ENCODE assay signal across 9 mouse cellular contexts in genomic region chr12:73324742-73325141, GRCm38 (mm10). TPM values are rescaled to one million over a fixed set of nuclear protein-coding genes. Genes with fewer than 3 reads are reported as not detected.
DNase-seq lines count a peak whose midpoint lies in the region; ATAC-seq and TF ChIP-seq lines count a peak whose summit lies in the region.
"Had no signal": no experiment of that assay in that cellular context is flagged by ENCODE, and none has a peak within 500 bp of the region (broad histone marks: within the 10 kb centered on the region; RNA-seq: fewer than 3 reads in every experiment).

No protein-coding gene starts in this region.

- peak; percentile 35 to 74 for DNase-seq in adrenal gland, adult (ENCODE audit: inconsistent age in 2 of 2, low spot score in 1 of 2)
- no peak for DNase-seq in adrenal gland, adult 18-20 months (ENCODE audit: low spot score in 2 of 2)
- peak; percentile 23 for DNase-seq in midbrain, postnatal 0 days (ENCODE audit: low spot score)
- no peak for DNase-seq in layer of hippocampus, adult 9-10 months (ENCODE audit: low spot score)

- no peak for TF ChIP-seq POLR2A in myocyte (IDR thresholded peaks at IDR 0.05; ENCODE audit: insufficient read length, low read depth)

- H3K4me3 ChIP-seq in midbrain, postnatal 0 days (ENCODE audit: low read depth, low read length), result no peak overlapping the region
- no peak overlapping the region for H3K4me3 ChIP-seq in midbrain, embryonic 15.5 days
- no peak overlapping the region for H3K4me3 ChIP-seq in heart, embryonic 13.5 days
- no peak overlapping the region for H3K4me3 ChIP-seq in myocyte
- H3K4me3 ChIP-seq: midbrain, embryonic 12.5 days had no signal

- H3K36me3 ChIP-seq in midbrain, postnatal 0 days (ENCODE audit: insufficient read depth, low read length), result no peaks in the 10 kb centered on the region
- no peaks in the 10 kb centered on the region for H3K36me3 ChIP-seq in midbrain, embryonic 15.5 days (replicated peaks)
- no peaks in the 10 kb centered on the region for H3K36me3 ChIP-seq in heart, embryonic 13.5 days
- H3K36me3 ChIP-seq in myocyte (ENCODE audit: control insufficient read depth, insufficient read depth), result no peaks in the 10 kb centered on the region
- H3K36me3 ChIP-seq: midbrain, embryonic 12.5 days had no signal

- no peak overlapping the region for H3K4me2 ChIP-seq in midbrain, postnatal 0 days (ENCODE audit: low read depth, low read length, poor library complexity, severe bottlenecking)
- no peak overlapping the region for H3K4me2 ChIP-seq in midbrain, embryonic 15.5 days
- H3K4me2 ChIP-seq in heart, embryonic 13.5 days, result no peak overlapping the region
- H3K4me2 ChIP-seq in myocyte (ENCODE audit: low read depth), result peak overlapping the region; percentile 78
- H3K4me2 ChIP-seq: midbrain, embryonic 12.5 days had no signal

- no peak overlapping the region for H3K27ac ChIP-seq in midbrain, postnatal 0 days (ENCODE audit: low read depth, low read length)
- no peak overlapping the region for H3K27ac ChIP-seq in midbrain, embryonic 15.5 days
- peak overlapping the region; percentile 81 for H3K27ac ChIP-seq in heart, embryonic 13.5 days (replicated peaks)
- H3K27ac ChIP-seq: midbrain, embryonic 12.5 days had no signal

- no peak for ATAC-seq in midbrain, postnatal 0 days (ENCODE audit: low FRiP score)
- no peak for ATAC-seq in midbrain, embryonic 15.5 days (replicated peaks)
- no peak for ATAC-seq in heart, embryonic 13.5 days (ENCODE audit: extremely low read depth, insufficient number of reproducible peaks, low FRiP score, low TSS enrichment)
- no peak for ATAC-seq in inflammation-experienced regulatory T-cells, adult 6 months

- H3K4me1 ChIP-seq in midbrain, postnatal 0 days (ENCODE audit: insufficient read depth, low read length), result no peaks in the 10 kb centered on the region
- no peaks in the 10 kb centered on the region for H3K4me1 ChIP-seq in midbrain, embryonic 15.5 days
- H3K4me1 ChIP-seq in heart, embryonic 13.5 days, result peaks cover 29% of the 10 kb centered on the region
- H3K4me1 ChIP-seq: midbrain, embryonic 12.5 days had no signal

- H3K79me2 ChIP-seq in myocyte (ENCODE audit: control insufficient read depth, insufficient read depth), result no peaks in the 10 kb centered on the region

- H3K27me3 ChIP-seq in midbrain, postnatal 0 days (ENCODE audit: insufficient read depth, low read length), result no peaks in the 10 kb centered on the region
- H3K27me3 ChIP-seq in midbrain, embryonic 15.5 days (replicated peaks), result no peaks in the 10 kb centered on the region
- H3K27me3 ChIP-seq in heart, embryonic 13.5 days (replicated peaks), result no peaks in the 10 kb centered on the region
- H3K27me3 ChIP-seq in myocyte (ENCODE audit: control insufficient read depth, insufficient read depth, insufficient read length), result no peaks in the 10 kb centered on the region
- H3K27me3 ChIP-seq: midbrain, embryonic 12.5 days had no signal

- 97% methylated on average over 1 of the region's 1 CpGs for WGBS in midbrain, postnatal 0 days
- WGBS in midbrain, embryonic 15.5 days, result 97% methylated on average over 1 of the region's 1 CpGs
- 87% methylated on average over 1 of the region's 1 CpGs for WGBS in heart, embryonic 13.5 days

- H3K9ac ChIP-seq in midbrain, postnatal 0 days (replicated peaks; ENCODE audit: low read length, poor library complexity, severe bottlenecking), result no peak overlapping the region
- no peak overlapping the region for H3K9ac ChIP-seq in midbrain, embryonic 15.5 days
- no peak overlapping the region; the same call in 1 of the 2 replicates for H3K9ac ChIP-seq in heart, embryonic 13.5 days
- H3K9ac ChIP-seq: midbrain, embryonic 12.5 days had no signal

- H3K9me3 ChIP-seq in midbrain, postnatal 0 days (ENCODE audit: low read length), result no peaks in the 10 kb centered on the region
- H3K9me3 ChIP-seq in midbrain, embryonic 15.5 days, result no peaks in the 10 kb centered on the region
- no peaks in the 10 kb centered on the region for H3K9me3 ChIP-seq in heart, embryonic 13.5 days
- H3K9me3 ChIP-seq: midbrain, embryonic 12.5 days had no signal

- H3ac ChIP-seq in myocyte (ENCODE audit: control insufficient read depth, insufficient read length), result no peak overlapping the region

- TF ChIP-seq CTCF in midbrain, postnatal 0 days (IDR thresholded peaks at IDR 0.05), result peak; percentile 56

TF ChIP-seq in myocyte, 11 proteins besides CTCF, POLR2A, EP300 and RAD21:
- TF ChIP-seq SRF (IDR thresholded peaks at IDR 0.05; ENCODE audit: control insufficient read depth, insufficient read length, low read depth) (no peak), MAX (IDR thresholded peaks at IDR 0.05; ENCODE audit: low read depth) (no peak), E2F4 (IDR thresholded peaks at IDR 0.05; ENCODE audit: insufficient read depth) (no peak), MYOG (IDR thresholded peaks at IDR 0.05; ENCODE audit: control insufficient read depth in 1 of 3, insufficient read depth in 1 of 3, insufficient read length in 2 of 3, low read depth in 2 of 3) (no peak), REST (IDR thresholded peaks at IDR 0.05; ENCODE audit: insufficient read depth, insufficient read length) (no peak), TCF12 (IDR thresholded peaks at IDR 0.05; ENCODE audit: insufficient read depth, poor library complexity, severe bottlenecking) (no peak), USF1 (IDR thresholded peaks at IDR 0.05; ENCODE audit: low read depth) (no peak)

RNA-seq across cellular contexts. Expression of gene Slc38a6, which starts 38.2 kb away (rescaled TPM):
- 1 to 10 TPM; 4.9 to 6.0 TPM for total RNA-seq in adrenal gland, adult 18-20 months (2021)
- 24.6 and 26.2 TPM in 2 replicates for total RNA-seq in midbrain, postnatal 0 days (2014; rRNA removed)
- 6.9 and 10.2 TPM in 2 replicates for polyA plus RNA-seq in midbrain, postnatal 0 days (2015; fragmentation: Nextera tagmentation; extraction: Ambion mirVana)
- polyA plus RNA-seq in midbrain, embryonic 15.5 days (2015; fragmentation: Nextera tagmentation; extraction: Ambion mirVana), result 9.8 and 11.0 TPM in 2 replicates
- 4.1 and 5.4 TPM in 2 replicates for polyA plus RNA-seq in heart, embryonic 13.5 days (2015; fragmentation: Nextera tagmentation; extraction: Ambion mirVana)
- 7.8 TPM for polyA plus RNA-seq in myocyte (2012; fragmentation: generic; extraction: Trizol)
- polyA plus RNA-seq in inflammation-experienced regulatory T-cells, adult 6 months (2017; shearing (Covaris generic)), result 1 to 10 TPM; 3.0 to 6.4 (median 6.3) TPM

RNA-seq across cellular contexts. Expression of gene Trmt5, which starts 38.2 kb away (rescaled TPM):
- 10 to 100 TPM in 1 of 2 experiments, 1 to 10 TPM in 1; 9.9 to 11.9 TPM for total RNA-seq in adrenal gland, adult 18-20 months (2021)
- total RNA-seq in midbrain, postnatal 0 days (2014; rRNA removed), result 9.4 and 12.2 TPM in 2 replicates
- polyA plus RNA-seq in midbrain, postnatal 0 days (2015; fragmentation: Nextera tagmentation; extraction: Ambion mirVana), result 13.4 and 15.9 TPM in 2 replicates
- 14.8 and 16.6 TPM in 2 replicates for polyA plus RNA-seq in midbrain, embryonic 15.5 days (2015; fragmentation: Nextera tagmentation; extraction: Ambion mirVana)
- polyA plus RNA-seq in heart, embryonic 13.5 days (2015; fragmentation: Nextera tagmentation; extraction: Ambion mirVana), result 13.6 and 14.5 TPM in 2 replicates
- polyA plus RNA-seq in myocyte (2012; fragmentation: generic; extraction: Trizol), result 8.0 TPM
- polyA plus RNA-seq in inflammation-experienced regulatory T-cells, adult 6 months (2017; shearing (Covaris generic)), result 10 to 100 TPM; 15.0 to 18.6 (median 15.2) TPM

Comparison
In these comparisons a context has a peak if more than half of its experiments do, and no peak if none do; other contexts are left out.
1. DNase-seq: peak in adrenal gland, adult (2 of 2) and midbrain, postnatal 0 days (single experiment); none in adrenal gland, adult 18-20 months (0 of 2) and layer of hippocampus, adult 9-10 months (single experiment).